In the genomic region with DNA sequence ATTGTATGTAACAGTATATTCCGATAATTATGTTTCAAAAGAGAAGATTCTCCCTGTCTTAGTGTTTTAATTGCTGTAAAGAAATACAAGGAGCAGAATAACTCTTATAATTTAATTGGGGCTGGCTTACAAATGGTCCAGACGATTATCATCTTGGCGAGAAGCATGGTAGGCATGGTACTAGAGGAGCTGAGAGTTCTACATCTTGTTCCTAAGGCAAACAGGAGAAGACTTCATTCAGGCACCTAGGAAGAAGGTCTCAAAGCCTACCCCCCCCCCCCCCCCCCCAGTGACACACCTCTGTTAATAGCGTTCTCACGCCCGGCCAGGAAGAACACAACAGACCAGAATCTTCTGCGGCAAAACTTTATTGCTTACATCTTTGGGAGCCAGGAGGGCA, we compare ENCODE assay signal across 8 mouse cellular contexts.
A peak's percentile ranks its signal among the peaks of the same experiment; 100 is the strongest.
DNase-seq lines count a peak whose midpoint lies in the region; ATAC-seq lines count a peak whose summit lies in the region.

No protein-coding gene starts in this region.

- no peak overlapping the region for H3K9ac ChIP-seq in kidney, embryonic 14.5 days (ENCODE audit: low read depth, low read length)
- H3K9ac ChIP-seq in embryonic facial prominence, embryonic 13.5 days: no peak overlapping the region
- H3K9ac ChIP-seq in midbrain, embryonic 15.5 days: no peak overlapping the region

- H3K4me3 ChIP-seq in kidney, embryonic 14.5 days (ENCODE audit: low read length): peak overlapping the region; percentile 19; the same call in 1 of the 2 replicates
- peak overlapping the region; percentile 29 for H3K4me3 ChIP-seq in embryonic facial prominence, embryonic 13.5 days
- H3K4me3 ChIP-seq in midbrain, embryonic 15.5 days: peak overlapping the region; percentile 26

- 67% methylated on average over 6 of the region's 7 CpGs for WGBS in kidney, embryonic 14.5 days
- WGBS in embryonic facial prominence, embryonic 13.5 days: 64% methylated on average over 7 of the region's 7 CpGs
- WGBS in midbrain, embryonic 15.5 days: 70% methylated on average over 7 of the region's 7 CpGs

- no peaks in the 10 kb centered on the region for H3K36me3 ChIP-seq in kidney, embryonic 14.5 days (ENCODE audit: control insufficient read depth, insufficient read depth, low read length)
- no peaks in the 10 kb centered on the region for H3K36me3 ChIP-seq in embryonic facial prominence, embryonic 13.5 days
- no peaks in the 10 kb centered on the region for H3K36me3 ChIP-seq in midbrain, embryonic 15.5 days (replicated peaks)

- H3K4me2 ChIP-seq in kidney, embryonic 14.5 days (replicated peaks; ENCODE audit: low read depth, low read length): no peak overlapping the region
- H3K4me2 ChIP-seq in embryonic facial prominence, embryonic 13.5 days: peak overlapping the region; percentile 50
- H3K4me2 ChIP-seq in midbrain, embryonic 15.5 days: peak overlapping the region; percentile 40

- H3K27ac ChIP-seq in kidney, embryonic 14.5 days (ENCODE audit: low read depth, low read length): no peak overlapping the region
- H3K27ac ChIP-seq in embryonic facial prominence, embryonic 13.5 days: no peak overlapping the region
- H3K27ac ChIP-seq in midbrain, embryonic 15.5 days: no peak overlapping the region

- no peak for DNase-seq in kidney, postnatal 14 days
- peak; percentile 21 for DNase-seq in induced T-regulatory cell, adult 2 months (ENCODE audit: low read depth)
- DNase-seq in spleen, postnatal 10 days (ENCODE audit: low spot score in 2 of 2): no peak
- DNase-seq in gastrocnemius, postnatal 25 days: no peak
- no peak for DNase-seq in right cerebral cortex, adult 2 months (ENCODE audit: low spot score in 2 of 2)

- peak; percentile 55; the same call in 1 of the 2 replicates for ATAC-seq in kidney, embryonic 14.5 days (ENCODE audit: low FRiP score, low TSS enrichment)
- ATAC-seq in embryonic facial prominence, embryonic 13.5 days (ENCODE audit: insufficient number of reproducible peaks, insufficient read depth, low FRiP score, low TSS enrichment, low read depth): no peak
- peak; percentile 79 for ATAC-seq in midbrain, embryonic 15.5 days (replicated peaks)

- no peaks in the 10 kb centered on the region for H3K27me3 ChIP-seq in kidney, embryonic 14.5 days (ENCODE audit: control insufficient read depth, insufficient read depth, low read length)
- no peaks in the 10 kb centered on the region for H3K27me3 ChIP-seq in embryonic facial prominence, embryonic 13.5 days
- H3K27me3 ChIP-seq in midbrain, embryonic 15.5 days (replicated peaks): no peaks in the 10 kb centered on the region

- H3K9me3 ChIP-seq in kidney, embryonic 14.5 days (ENCODE audit: control insufficient read depth, low read length): no peaks in the 10 kb centered on the region
- no peaks in the 10 kb centered on the region for H3K9me3 ChIP-seq in embryonic facial prominence, embryonic 13.5 days
- no peaks in the 10 kb centered on the region for H3K9me3 ChIP-seq in midbrain, embryonic 15.5 days

- H3K4me1 ChIP-seq in kidney, embryonic 14.5 days (ENCODE audit: control insufficient read depth, insufficient read depth, low read length): no peaks in the 10 kb centered on the region
- no peaks in the 10 kb centered on the region for H3K4me1 ChIP-seq in embryonic facial prominence, embryonic 13.5 days
- no peaks in the 10 kb centered on the region for H3K4me1 ChIP-seq in midbrain, embryonic 15.5 days
